Mouse (Mus musculus): ENCODE results near the gene Gbf1. TPM values are rescaled to one million over a fixed set of nuclear protein-coding genes. Genes with fewer than 3 reads are reported as not detected.

Gbf1 gene
- polyA plus RNA-seq, 1 experiment from 2014 or later: 59.3 TPM

DNA sequence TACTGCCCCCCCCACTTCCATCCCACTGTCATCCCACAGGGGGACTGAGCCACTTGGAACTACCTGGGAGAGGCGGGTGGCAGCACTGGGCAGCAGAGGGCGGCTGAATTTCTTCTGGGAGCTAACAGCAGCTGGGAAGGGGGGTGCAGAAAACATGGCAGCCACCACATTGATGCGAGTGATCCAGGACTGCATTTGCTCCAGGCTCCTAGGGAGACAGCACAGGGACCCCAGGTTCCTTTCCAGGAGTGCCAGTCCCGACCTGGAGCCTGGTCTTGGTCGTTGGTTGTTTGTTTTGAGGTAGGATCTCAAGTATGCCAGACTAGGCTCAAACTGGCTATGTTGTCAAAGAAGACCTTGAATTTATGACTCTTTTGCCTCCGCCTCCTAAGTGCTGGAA lies 161.3 kb downstream of the Gbf1 start:
- Histone ChIP-seq H3K4me3 (replicated peaks) (no peak overlapping the region), H3K4me1 (peaks cover 41% of the 10 kb centered on the region), H3K9ac (no peak overlapping the region), H3K27ac (no peak overlapping the region), H3K27me3 (replicated peaks) (peaks cover 25% of the 10 kb centered on the region), H3K4me2 (no peak overlapping the region), H3K36me3 (peaks cover 30% of the 10 kb centered on the region), H3K9me3 (no peaks in the 10 kb centered on the region)
- WGBS: 78% methylated on average over 6 of the region's 6 CpGs
- ATAC-seq (ENCODE audit: insufficient read depth, low FRiP score, low read depth): no peak

DNA sequence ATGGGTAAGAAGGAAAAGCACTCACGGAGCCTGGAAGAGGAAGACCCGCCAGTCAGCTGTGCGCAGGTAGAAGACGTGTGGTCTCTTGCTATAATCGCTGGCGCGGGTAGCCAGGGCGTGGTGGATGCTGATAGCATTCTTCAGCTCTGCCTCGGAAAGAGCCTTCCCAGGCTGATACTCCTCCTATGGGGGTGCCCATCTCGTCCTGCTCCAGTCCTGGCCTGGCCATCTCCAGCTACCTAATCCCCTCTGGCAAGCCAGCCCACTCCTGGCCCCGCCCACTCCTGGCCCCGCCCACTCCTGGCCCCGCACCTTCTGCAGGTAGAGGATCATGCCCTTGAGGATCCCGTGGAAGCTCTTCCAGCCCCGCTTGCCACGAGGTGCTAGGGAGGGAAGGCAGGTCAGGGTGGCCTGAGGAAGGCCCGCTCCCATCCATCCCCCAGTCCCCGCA lies 161.9 kb downstream of the Gbf1 start:
- H3K9me3 ChIP-seq: no peaks in the 10 kb centered on the region
- 0 out of 2 replicates have a peak overlapping the region, but pooled peaks have one; percentile 1 for H3K4me3 ChIP-seq (replicated peaks)
- peaks cover 30% of the 10 kb centered on the region for H3K27me3 ChIP-seq (replicated peaks)
- ATAC-seq (ENCODE audit: insufficient read depth, low FRiP score, low read depth): peak; percentile 13; the same call in 1 of the 2 replicates
- H3K4me1 ChIP-seq: peaks cover 43% of the 10 kb centered on the region
- peaks cover 30% of the 10 kb centered on the region for H3K36me3 ChIP-seq
- H3K4me2 ChIP-seq: peak overlapping the region; percentile 74
- no peak overlapping the region for H3K9ac ChIP-seq
- WGBS: 22% methylated on average over 18 of the region's 18 CpGs
- H3K27ac ChIP-seq: 0 out of 2 replicates have a peak overlapping the region, but pooled peaks have one; percentile 80

- H3K27me3 ChIP-seq (replicated peaks): peaks cover 39% of the 10 kb centered on the region
- ATAC-seq (ENCODE audit: insufficient read depth, low FRiP score, low read depth): peak; percentile 56; the same call in 1 of the 2 replicates
- peaks cover 47% of the 10 kb centered on the region for H3K4me1 ChIP-seq
- H3K4me3 ChIP-seq (replicated peaks): no peak overlapping the region; the same call in 1 of the 2 replicates
- 25% methylated on average over 14 of the region's 14 CpGs for WGBS
- H3K9me3 ChIP-seq: no peaks in the 10 kb centered on the region
- H3K4me2 ChIP-seq: peak overlapping the region; percentile 74
- H3K27ac ChIP-seq: peak overlapping the region; percentile 80
- no peak overlapping the region for H3K9ac ChIP-seq
- H3K36me3 ChIP-seq: peaks cover 24% of the 10 kb centered on the region
These were observed 162.8 kb downstream of the Gbf1 start for GRCm38 (mm10) chr19:46314872-46315742.

DNA sequence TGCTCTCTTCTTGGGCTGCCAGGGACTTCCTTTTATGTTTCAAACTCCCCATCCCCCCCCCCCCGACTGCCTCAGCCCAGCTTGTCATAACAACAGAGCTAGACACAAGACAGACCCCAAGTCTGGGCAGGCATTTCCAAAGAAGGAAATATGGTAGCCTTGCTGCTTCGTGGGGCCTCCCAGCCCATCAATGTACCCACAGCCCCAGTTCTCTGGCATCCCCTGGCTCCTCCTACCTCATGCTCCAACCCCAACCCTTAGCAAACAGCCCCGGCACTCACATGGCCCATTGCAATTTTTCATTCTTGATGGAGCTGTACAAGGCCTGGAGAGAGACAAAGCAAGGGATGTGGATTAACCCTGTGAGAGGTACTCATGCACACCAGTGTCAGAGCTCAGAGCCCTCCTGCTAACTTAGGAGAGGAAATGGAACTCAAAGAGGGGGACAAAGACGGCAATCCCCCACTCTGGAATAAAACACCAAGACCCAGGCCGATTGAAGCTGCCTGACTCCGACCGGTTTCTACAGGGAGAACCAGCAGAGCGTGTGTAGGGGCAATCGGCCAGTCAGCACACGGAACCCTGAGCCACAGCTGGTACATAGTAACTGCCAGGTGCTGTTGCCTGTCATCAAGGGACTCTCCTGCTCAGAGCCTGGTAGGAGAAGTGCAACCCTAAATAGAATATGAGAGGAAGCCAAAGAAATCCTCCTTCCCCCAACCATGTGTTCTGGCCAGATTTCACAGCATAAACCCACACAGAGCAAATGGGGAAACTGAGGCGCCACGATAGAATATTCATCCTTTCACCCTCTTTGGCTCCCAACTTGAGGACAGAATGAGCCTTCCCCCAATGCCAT lies 163.7 kb downstream of the Gbf1 start:
- Histone ChIP-seq H3K27ac (peak overlapping the region; percentile 83), H3K4me2 (peak overlapping the region; percentile 74), H3K9ac (peak overlapping the region; percentile 20)

DNA sequence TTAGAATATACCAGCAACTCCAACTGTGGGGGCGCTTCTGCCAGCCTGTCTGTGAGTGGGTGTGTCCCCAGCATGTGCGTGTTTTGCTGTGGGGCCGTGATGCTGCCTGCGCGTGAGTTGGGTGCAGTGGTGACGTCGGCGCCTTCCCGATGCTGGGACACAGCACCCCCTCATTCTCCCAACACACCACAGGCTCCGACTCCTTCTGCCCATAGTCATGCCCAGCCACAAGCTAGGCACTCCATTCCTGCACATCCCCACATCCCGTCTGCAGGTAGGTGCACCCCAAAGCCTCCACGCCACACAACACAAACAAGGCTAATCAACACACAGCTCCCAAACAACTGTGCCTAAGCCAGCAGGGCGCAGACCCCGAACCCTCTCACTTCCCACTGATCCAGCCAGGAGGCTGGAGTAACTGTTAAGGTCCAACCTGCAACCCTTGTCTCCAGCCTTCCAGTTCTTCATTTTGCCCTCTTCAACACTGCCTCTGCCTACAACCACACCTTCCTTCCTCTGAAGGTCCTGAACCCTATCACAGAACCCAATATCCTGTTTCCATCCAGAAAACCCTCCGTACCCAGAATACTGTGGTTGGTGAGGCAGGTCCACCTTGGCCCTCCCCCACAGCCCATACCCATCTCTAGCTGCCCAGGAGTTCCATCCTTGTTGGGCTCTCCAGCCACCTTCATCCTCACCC lies 164.7 kb downstream of the Gbf1 start:
- 31% methylated on average over 15 of the region's 15 CpGs for WGBS
- peaks cover 46% of the 10 kb centered on the region for H3K27me3 ChIP-seq (replicated peaks)
- H3K9me3 ChIP-seq: no peaks in the 10 kb centered on the region
- ATAC-seq (ENCODE audit: insufficient read depth, low FRiP score, low read depth): no peak
- H3K9ac ChIP-seq: peak overlapping the region; percentile 49
- peak overlapping the region; percentile 83 for H3K27ac ChIP-seq
- peaks cover 7% of the 10 kb centered on the region; the same call in 1 of the 2 replicates for H3K36me3 ChIP-seq
- peaks cover 56% of the 10 kb centered on the region for H3K4me1 ChIP-seq
- peak overlapping the region; percentile 74 for H3K4me2 ChIP-seq
- H3K4me3 ChIP-seq (replicated peaks): peak overlapping the region; percentile 57

More for the DNA sequence above, 163.7 kb downstream of the Gbf1 start:
- ATAC-seq (ENCODE audit: insufficient read depth, low FRiP score, low read depth): peak; percentile 48; the same call in 1 of the 2 replicates
- peaks cover 46% of the 10 kb centered on the region for H3K27me3 ChIP-seq (replicated peaks)
- H3K36me3 ChIP-seq: peaks cover 16% of the 10 kb centered on the region
- peak overlapping the region; percentile 57 for H3K4me3 ChIP-seq (replicated peaks)
- H3K9me3 ChIP-seq: no peaks in the 10 kb centered on the region
- peaks cover 47% of the 10 kb centered on the region for H3K4me1 ChIP-seq
- 29% methylated on average over 12 of the region's 12 CpGs for WGBS

GRCm38 (mm10) chr19:46317546-46317885 lies 165.2 kb downstream of the Gbf1 start:
- Histone ChIP-seq H3K4me3 (replicated peaks) (peak overlapping the region; percentile 57), H3K4me2 (peak overlapping the region; percentile 74), H3K36me3 (peaks cover 4% of the 10 kb centered on the region; the same call in 1 of the 2 replicates), H3K4me1 (peaks cover 61% of the 10 kb centered on the region), H3K9me3 (no peaks in the 10 kb centered on the region), H3K27ac (peak overlapping the region; percentile 83), H3K27me3 (replicated peaks) (peaks cover 46% of the 10 kb centered on the region), H3K9ac (peak overlapping the region; percentile 49)
- WGBS: 1% methylated on average over 40 of the region's 48 CpGs
- ATAC-seq (ENCODE audit: insufficient read depth, low FRiP score, low read depth): no peak

GRCm38 (mm10) chr19:46318031-46318471 lies 165.7 kb downstream of the Gbf1 start:
- peak overlapping the region; percentile 74 for H3K4me2 ChIP-seq
- WGBS: 2% methylated on average over 41 of the region's 42 CpGs
- peaks cover 61% of the 10 kb centered on the region for H3K4me1 ChIP-seq
- peaks cover 48% of the 10 kb centered on the region for H3K27me3 ChIP-seq (replicated peaks)
- H3K9me3 ChIP-seq: no peaks in the 10 kb centered on the region
- no peaks in the 10 kb centered on the region for H3K36me3 ChIP-seq
- peak overlapping the region; percentile 57 for H3K4me3 ChIP-seq (replicated peaks)
- peak overlapping the region; percentile 83 for H3K27ac ChIP-seq
- ATAC-seq (ENCODE audit: insufficient read depth, low FRiP score, low read depth): 0 out of 2 replicates have a peak, but pooled peaks have one; percentile 5
- H3K9ac ChIP-seq: peak overlapping the region; percentile 49; the same call in 1 of the 2 replicates

- peak; percentile 21; the same call in 1 of the 2 replicates for ATAC-seq (ENCODE audit: insufficient read depth, low FRiP score, low read depth)
These were observed 166.5 kb downstream of the Gbf1 start for GRCm38 (mm10) chr19:46318586-46319378.

DNA sequence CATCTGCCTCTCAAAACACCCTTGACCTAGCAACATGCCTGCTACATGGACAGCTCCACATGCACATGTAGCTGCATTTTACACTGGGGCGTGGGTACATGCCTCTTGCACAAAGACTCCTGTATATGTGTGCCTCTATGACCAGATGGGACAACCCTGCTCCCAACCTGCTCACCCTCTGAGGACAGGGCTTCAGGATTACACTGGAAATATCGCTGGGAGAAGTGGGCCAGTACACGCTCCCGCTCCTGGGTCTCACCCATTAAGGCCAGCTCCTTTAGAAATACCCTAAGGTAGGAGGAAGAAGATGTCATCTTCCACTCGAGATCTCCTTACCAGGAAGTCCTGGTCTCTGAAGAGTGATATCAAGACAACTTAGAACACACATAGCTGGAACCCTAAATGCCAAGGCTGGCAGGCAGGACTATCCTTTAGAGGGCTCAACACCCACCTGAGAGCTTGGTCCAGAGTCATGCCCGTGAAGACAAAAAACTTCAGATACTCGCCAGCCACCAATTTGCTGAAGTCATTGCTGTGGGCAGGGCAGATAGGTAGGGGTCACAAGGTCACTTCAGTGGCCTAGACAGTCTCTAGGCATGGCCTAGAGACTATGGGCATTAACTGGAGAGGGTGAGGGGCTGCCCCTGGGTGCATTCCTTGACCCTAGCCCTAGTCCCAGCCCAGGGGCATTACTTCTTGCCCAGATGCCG lies 167.9 kb downstream of the Gbf1 start:
- Histone ChIP-seq H3K27me3 (replicated peaks) (peaks cover 68% of the 10 kb centered on the region), H3K9me3 (no peaks in the 10 kb centered on the region), H3K4me2 (no peak overlapping the region), H3K9ac (no peak overlapping the region), H3K4me3 (replicated peaks) (no peak overlapping the region), H3K27ac (no peak overlapping the region), H3K36me3 (no peaks in the 10 kb centered on the region), H3K4me1 (peaks cover 51% of the 10 kb centered on the region)
- WGBS: 78% methylated on average over 8 of the region's 8 CpGs
- no peak for ATAC-seq (ENCODE audit: insufficient read depth, low FRiP score, low read depth)

More at GRCm38 (mm10) chr19:46318586-46319378, 166.5 kb downstream of the Gbf1 start:
- Histone ChIP-seq H3K9me3 (no peaks in the 10 kb centered on the region), H3K4me2 (peak overlapping the region; percentile 74), H3K27ac (peak overlapping the region; percentile 83), H3K4me1 (peaks cover 61% of the 10 kb centered on the region), H3K36me3 (no peaks in the 10 kb centered on the region), H3K4me3 (replicated peaks) (peak overlapping the region; percentile 57), H3K9ac (no peak overlapping the region), H3K27me3 (replicated peaks) (peaks cover 54% of the 10 kb centered on the region)
- WGBS: 12% methylated on average over 16 of the region's 16 CpGs
